Mouse (Mus musculus) lung, embryonic 16.5 days (tissue): ENCODE measurements around the gene Pik3cd. TPM values are rescaled to one million over a fixed set of nuclear protein-coding genes. Genes with fewer than 3 reads are reported as not detected.
A peak's percentile ranks its signal among the peaks of the same experiment; 100 is the strongest.
"Not testable (repeated sequence)": the region's sequence is repeated elsewhere in the genome, so short reads cannot be mapped to it uniquely, and the experiment has no call there.

Experiments
- ATAC-seq: fragments of 200-750 bp; cut with Nextera tagmentation; 2 replicates; pipeline ENCODE4 v1.8.0; 2017; ENCODE audit warnings: low read depth, mild to moderate bottlenecking, moderate library complexity
- H3K27ac ChIP-seq: fragments of 300-500 bp; sonication (generic); 2 replicates; pipeline ENCODE4 v1.5.1; 2014; ENCODE audit warnings: mild to moderate bottlenecking, control low read depth, low read length
- H3K27me3 ChIP-seq: fragments of 300-500 bp; sonication (generic); 2 replicates; pipeline ENCODE4 v1.6.1; 2014; ENCODE audit warnings: low read depth, low read length, mixed read lengths; ENCODE audit not compliant: control insufficient read depth, insufficient read depth
- H3K36me3 ChIP-seq: fragments of 300-500 bp; sonication (generic); 2 replicates; pipeline ENCODE4 v1.6.1; 2014; ENCODE audit warnings: low read length; ENCODE audit not compliant: control insufficient read depth, insufficient read depth
- H3K4me1 ChIP-seq: fragments of 300-500 bp; sonication (generic); replicated peaks from 2 replicates; pipeline ENCODE4 v1.6.1; 2014; ENCODE audit warnings: low read length, mixed read lengths; ENCODE audit not compliant: control insufficient read depth, insufficient read depth
- H3K4me2 ChIP-seq: fragments of 300-500 bp; sonication (generic); 2 replicates; pipeline ENCODE4 v1.6.1; 2014; ENCODE audit warnings: low read depth, low read length, control low read depth
- H3K4me3 ChIP-seq: fragments of 300-500 bp; sonication (generic); 2 replicates; pipeline ENCODE4 v1.5.1; 2014; ENCODE audit warnings: mild to moderate bottlenecking, low read length, control low read depth
- H3K9ac ChIP-seq: fragments of 300-500 bp; sonication (generic); 2 replicates; pipeline ENCODE4 v1.6.1; 2014; ENCODE audit warnings: low read length, control low read depth
- H3K9me3 ChIP-seq: fragments of 300-500 bp; sonication (generic); 2 replicates; pipeline ENCODE4 v1.6.1; 2016; ENCODE audit warnings: low read length; ENCODE audit not compliant: control insufficient read depth
- WGBS: fragments of 180-500 bp; shearing (Covaris S2); extraction: QIAGEN DNeasy Blood & Tissue Kit; methylation state at CpG from one replicate; pipeline ENCODE4 v1.1.7; 2014; 5-methylcytosine and 5-hydroxymethylcytosine counted together
- polyA plus RNA-seq: library from polyadenylated mRNA; unstranded; fragments of >200 nt; fragmentation: Nextera tagmentation; extraction: Ambion mirVana; gene quantifications from 2 replicates; pipeline ENCODE4 v1.2.1, GENCODE M21; 2015

Pik3cd gene
- polyA plus RNA-seq, 1 experiment from 2014 or later: 5.7 TPM

DNA sequence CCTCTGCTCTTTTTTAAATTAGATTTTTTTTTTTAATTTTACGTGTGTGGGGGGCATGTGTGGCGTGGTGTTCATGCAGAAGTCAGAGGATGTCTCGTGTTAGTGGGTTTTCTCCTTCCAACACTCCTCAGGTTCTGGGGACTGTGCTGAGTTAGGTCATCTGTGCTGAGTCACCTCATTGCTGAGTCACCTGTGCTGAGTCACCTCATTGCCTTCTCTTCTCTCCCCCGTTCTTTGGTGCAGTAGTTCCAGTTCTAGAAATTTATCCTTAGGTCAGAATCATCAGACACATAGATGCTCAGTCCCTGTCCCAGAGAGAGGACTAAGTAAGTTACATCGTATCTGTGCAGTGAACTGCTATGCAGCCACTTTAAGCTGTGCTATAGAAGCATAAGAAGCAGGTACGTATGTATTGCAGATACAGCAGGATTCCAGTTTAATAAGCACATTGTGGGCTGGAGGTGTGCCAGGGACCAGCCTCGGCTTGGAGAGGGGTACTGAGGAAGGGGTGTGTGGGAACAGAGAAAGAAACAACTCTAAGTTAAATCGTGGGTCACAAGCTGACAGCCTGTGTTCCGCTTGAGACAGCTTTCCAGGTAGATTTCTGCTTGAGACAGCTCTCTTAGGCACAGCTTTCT lies 69.6 kb downstream of the Pik3cd start:
- Histone ChIP-seq H3K9ac (no peak overlapping the region), H3K4me3 (no peak overlapping the region), H3K4me1 (no peaks in the 10 kb centered on the region), H3K27me3 (no peaks in the 10 kb centered on the region), H3K9me3 (no peaks in the 10 kb centered on the region), H3K27ac (no peak overlapping the region), H3K4me2 (no peak overlapping the region), H3K36me3 (peaks cover 33% of the 10 kb centered on the region)
- 82% methylated on average over 9 of the region's 9 CpGs for WGBS
- no peak for ATAC-seq

DNA sequence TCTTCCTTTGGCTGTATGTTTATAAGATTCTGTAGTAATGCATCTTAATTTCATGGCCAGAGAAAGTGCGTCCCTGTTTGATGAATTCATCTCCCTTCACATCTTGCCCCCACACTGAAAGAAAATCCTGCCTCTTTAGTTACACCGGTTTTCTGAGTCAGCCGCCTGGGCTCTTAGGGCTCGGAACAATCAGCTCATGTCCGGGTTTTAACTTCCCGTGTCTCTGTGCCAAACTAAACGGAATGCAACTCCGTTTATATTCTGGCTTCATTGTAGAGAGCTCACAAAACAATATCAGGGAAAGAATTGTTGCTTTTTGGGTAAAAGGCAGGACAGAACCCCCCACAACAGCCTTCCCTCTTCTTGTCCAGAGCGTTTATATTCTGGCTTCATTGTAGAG lies 73.6 kb downstream of the Pik3cd start:
- Histone ChIP-seq H3K36me3 (peaks cover 21% of the 10 kb centered on the region; the same call in 1 of the 2 replicates), H3K9me3 (no peaks in the 10 kb centered on the region), H3K4me2 (no peak overlapping the region), H3K4me3 (no peak overlapping the region), H3K9ac (no peak overlapping the region), H3K27me3 (no peaks in the 10 kb centered on the region), H3K27ac (no peak overlapping the region), H3K4me1 (no peaks in the 10 kb centered on the region; the same call in 1 of the 2 replicates)
- WGBS: 57% methylated on average over 9 of the region's 9 CpGs
- no peak for ATAC-seq

DNA sequence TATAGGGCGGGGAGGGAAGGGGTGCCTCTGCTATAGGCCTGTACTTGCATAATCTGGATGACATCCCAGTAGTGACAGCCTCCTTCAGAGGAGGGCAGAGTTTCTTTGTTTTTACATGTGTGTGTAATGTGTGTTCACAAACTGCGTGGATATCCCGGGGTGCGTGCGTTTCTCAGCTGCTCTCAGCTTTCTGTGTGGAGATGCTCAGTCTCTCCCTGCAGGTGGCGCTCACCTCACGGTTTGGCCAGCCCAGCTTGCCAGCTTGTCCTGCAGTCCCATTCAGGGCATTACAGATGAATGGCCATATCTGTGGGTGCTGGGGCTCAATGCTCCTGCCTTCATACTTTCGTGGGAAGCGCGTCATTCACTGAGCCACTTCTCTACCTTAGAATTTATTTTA lies 74.0 kb downstream of the Pik3cd start:
- Histone ChIP-seq H3K9me3 (no peaks in the 10 kb centered on the region), H3K4me3 (no peak overlapping the region), H3K4me2 (no peak overlapping the region), H3K4me1 (no peaks in the 10 kb centered on the region; the same call in 1 of the 2 replicates), H3K36me3 (peaks cover 18% of the 10 kb centered on the region; the same call in 1 of the 2 replicates), H3K27me3 (no peaks in the 10 kb centered on the region), H3K27ac (no peak overlapping the region), H3K9ac (no peak overlapping the region)
- 77% methylated on average over 10 of the region's 10 CpGs for WGBS
- no peak for ATAC-seq

DNA sequence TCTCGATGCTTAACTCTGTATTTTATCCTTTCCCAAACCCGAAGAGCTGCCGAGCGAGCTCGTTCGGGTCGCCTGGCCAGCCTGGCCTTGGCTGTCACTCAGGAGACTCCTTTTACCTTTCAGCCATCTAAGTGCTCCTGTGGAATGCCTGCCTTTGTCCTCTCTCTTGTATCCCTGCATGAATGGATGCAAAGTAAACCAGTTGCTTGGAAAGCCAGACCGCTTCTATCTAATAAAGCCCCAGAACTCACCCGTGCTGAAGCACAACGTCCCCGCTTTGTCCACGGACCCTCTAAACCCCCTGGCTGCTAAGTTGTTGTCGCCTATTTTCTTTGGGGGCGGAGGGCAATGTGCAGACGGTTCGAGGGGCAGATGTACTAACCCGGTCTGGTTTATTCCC lies 75.6 kb downstream of the Pik3cd start:
- 82% methylated on average over 17 of the region's 17 CpGs for WGBS
- Histone ChIP-seq H3K9ac (no peak overlapping the region), H3K4me3 (no peak overlapping the region), H3K36me3 (peaks cover 7% of the 10 kb centered on the region; the same call in 1 of the 2 replicates), H3K9me3 (no peaks in the 10 kb centered on the region), H3K4me1 (no peaks in the 10 kb centered on the region; the same call in 1 of the 2 replicates), H3K27ac (no peak overlapping the region), H3K27me3 (no peaks in the 10 kb centered on the region), H3K4me2 (no peak overlapping the region)
- no peak for ATAC-seq

DNA sequence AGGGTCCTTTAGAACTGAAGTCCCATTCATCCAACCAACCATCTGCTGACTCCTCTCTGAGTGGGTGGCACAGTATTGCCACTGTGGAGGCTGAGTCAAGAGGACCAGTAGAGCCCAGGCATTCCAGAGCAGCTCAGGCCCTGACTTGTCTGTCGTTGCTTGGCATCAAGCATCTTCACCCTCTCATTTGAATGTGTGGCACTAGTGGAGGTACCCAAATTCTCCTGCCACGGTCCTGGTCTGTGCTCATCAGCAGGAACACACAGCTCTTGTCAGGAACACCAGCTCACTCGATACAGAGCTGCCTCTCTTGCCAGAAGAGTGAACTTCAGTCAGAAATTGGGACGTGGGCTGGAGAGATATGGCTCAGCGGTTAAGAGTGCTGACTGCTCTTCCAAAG lies 78.7 kb downstream of the Pik3cd start:
- WGBS: 77% methylated on average over 5 of the region's 5 CpGs

DNA sequence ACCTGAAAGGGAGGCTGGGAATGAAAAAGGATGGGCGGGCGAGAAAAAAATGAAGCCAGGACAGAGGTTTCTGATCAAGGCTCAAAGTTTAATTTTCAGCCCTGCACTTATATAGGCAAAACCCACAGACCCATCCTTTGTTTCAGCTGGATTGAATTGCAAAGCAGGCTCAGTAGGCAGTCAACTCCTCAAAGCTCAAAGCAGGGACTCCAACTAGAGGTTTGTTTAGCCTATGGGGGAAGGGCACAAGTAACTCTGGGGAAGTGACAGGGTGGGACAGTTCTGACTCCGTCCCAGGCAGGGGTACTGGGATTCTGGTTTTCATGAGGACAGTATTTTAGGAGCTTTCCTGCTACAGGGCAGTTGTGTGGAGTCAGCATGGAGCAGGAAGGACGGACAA lies 81.1 kb downstream of the Pik3cd start:
- H3K9me3 ChIP-seq: no peaks in the 10 kb centered on the region
- no peaks in the 10 kb centered on the region for H3K27me3 ChIP-seq
- no peak overlapping the region for H3K4me3 ChIP-seq
- ATAC-seq: no peak
- 77% methylated on average over 4 of the region's 4 CpGs for WGBS
- H3K4me2 ChIP-seq: no peak overlapping the region
- H3K4me1 ChIP-seq: no peaks in the 10 kb centered on the region
- no peaks in the 10 kb centered on the region for H3K36me3 ChIP-seq
- H3K27ac ChIP-seq: no peak overlapping the region
- no peak overlapping the region for H3K9ac ChIP-seq

More for the DNA sequence above, 78.7 kb downstream of the Pik3cd start:
- no peak overlapping the region for H3K4me3 ChIP-seq
- no peak overlapping the region for H3K27ac ChIP-seq
- no peaks in the 10 kb centered on the region; the same call in 1 of the 2 replicates for H3K4me1 ChIP-seq
- no peaks in the 10 kb centered on the region for H3K27me3 ChIP-seq
- H3K36me3 ChIP-seq: no peaks in the 10 kb centered on the region
- no peak overlapping the region for H3K4me2 ChIP-seq
- H3K9ac ChIP-seq: no peak overlapping the region
- no peaks in the 10 kb centered on the region for H3K9me3 ChIP-seq
- ATAC-seq: no peak

DNA sequence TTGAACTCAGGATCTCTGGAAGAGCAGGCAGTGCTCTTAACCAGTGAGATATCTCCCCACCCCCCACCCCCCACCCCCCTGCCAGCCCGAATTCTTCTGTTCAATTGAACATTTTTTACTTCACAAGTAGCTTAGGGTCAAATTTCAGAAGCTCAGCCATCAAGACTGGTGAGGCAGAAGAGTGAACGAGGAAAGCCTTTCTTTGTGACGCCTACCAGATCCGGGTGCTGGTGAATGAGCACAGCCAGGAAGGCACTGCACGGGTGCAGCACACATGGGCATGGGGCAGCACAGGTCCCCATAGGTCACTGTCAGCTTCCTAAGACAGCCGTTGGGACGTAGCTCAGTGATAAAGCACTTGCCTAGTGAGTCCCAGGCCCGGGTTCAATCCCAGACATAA lies 82.4 kb downstream of the Pik3cd start:
- Histone ChIP-seq H3K9ac (no peak overlapping the region), H3K27ac (0 out of 2 replicates have a peak overlapping the region, but pooled peaks have one; percentile 22), H3K4me3 (no peak overlapping the region), H3K27me3 (no peaks in the 10 kb centered on the region), H3K4me1 (no peaks in the 10 kb centered on the region), H3K4me2 (no peak overlapping the region), H3K36me3 (peaks cover under 1% of the 10 kb centered on the region), H3K9me3 (no peaks in the 10 kb centered on the region; the same call in 1 of the 2 replicates)
- ATAC-seq: no peak
- 38% methylated on average over 8 of the region's 8 CpGs for WGBS

DNA sequence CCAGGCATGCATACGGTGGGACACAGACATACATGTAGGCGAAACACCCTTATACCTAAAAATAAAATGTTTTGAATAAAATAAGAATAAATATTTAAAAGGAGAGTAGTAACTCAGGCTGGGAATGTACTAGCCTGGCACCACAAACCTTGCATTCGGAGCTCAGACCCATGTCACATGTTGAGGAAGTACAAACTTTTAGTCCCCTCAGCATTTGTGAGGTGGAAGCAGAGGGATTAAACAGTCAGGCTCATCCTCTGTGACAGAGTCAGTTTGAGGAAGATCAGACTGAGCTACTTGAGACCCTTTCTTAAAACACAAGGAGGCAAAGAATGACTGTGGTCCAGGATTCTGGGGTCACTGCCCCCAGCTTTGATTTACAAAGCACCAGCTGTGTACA lies 85.4 kb downstream of the Pik3cd start:
- not testable (repeated sequence) for H3K4me1 ChIP-seq, H3K27ac ChIP-seq, H3K9ac ChIP-seq, H3K4me2 ChIP-seq, H3K36me3 ChIP-seq, H3K9me3 ChIP-seq, H3K27me3 ChIP-seq, H3K4me3 ChIP-seq, ATAC-seq
- 83% methylated on average over 3 of the region's 3 CpGs for WGBS

DNA sequence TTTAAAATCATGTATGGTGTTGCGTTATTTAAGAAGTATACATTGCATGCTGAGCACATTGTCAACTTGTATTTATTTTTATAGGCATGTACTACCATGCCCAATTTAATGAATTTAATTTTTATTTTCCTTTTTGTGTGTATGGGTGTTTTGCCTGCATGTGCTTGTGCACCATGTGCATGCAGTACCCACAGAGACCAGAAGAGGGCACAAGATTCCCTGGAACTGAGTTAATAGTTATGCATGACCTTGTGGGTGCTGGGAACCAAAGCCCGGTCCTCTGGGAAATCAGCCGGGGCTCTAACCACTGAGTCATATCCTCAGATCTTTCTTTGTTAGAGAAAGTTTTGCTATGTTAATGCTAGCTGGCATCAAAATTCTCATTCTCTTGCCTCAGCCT lies 87.5 kb downstream of the Pik3cd start:
- WGBS: over 99% methylated on average over 3 of the region's 3 CpGs
- ATAC-seq: no peak
- no peaks in the 10 kb centered on the region for H3K27me3 ChIP-seq
- no peak overlapping the region for H3K4me2 ChIP-seq
- no peak overlapping the region for H3K4me3 ChIP-seq
- peaks cover 6% of the 10 kb centered on the region for H3K36me3 ChIP-seq
- H3K4me1 ChIP-seq: no peaks in the 10 kb centered on the region
- H3K9ac ChIP-seq: no peak overlapping the region
- H3K27ac ChIP-seq: no peak overlapping the region
- no peaks in the 10 kb centered on the region; the same call in 1 of the 2 replicates for H3K9me3 ChIP-seq
